Mouse (Mus musculus): ENCODE results near the gene B4galt4. TPM values are rescaled to one million over a fixed set of nuclear protein-coding genes. Genes with fewer than 3 reads are reported as not detected.

The B4galt4 gene
- polyA plus RNA-seq, 1 experiment: 30.4 TPM

DNA sequence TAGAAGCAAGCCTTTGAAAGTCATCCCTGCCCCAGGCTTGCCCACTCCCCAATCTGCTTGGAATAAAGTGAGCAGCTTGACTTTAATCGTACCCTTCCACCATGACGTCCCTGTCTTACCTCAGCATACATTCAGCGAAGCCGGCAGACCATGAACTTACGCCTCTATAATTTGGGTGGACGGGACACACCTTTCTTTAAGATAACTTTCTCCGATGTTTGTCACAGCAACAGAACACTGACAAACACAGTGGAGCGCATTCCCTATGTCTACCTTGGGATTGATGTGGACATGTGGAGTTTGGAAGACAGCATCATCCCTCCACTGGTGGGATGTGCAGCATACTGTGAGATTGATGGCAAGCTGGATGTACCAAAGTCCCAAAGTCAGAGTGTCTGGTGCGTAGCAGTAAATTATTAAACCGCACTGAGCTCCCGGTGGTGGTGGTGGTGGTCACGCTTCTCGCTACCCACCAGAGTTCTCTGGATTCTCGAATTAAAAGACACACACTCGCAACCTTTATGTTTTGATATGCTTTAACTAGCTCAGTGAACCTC, 13.4 kb upstream of the B4galt4 start:
- DNase-seq (ENCODE audit: low read depth): no peak

DNA sequence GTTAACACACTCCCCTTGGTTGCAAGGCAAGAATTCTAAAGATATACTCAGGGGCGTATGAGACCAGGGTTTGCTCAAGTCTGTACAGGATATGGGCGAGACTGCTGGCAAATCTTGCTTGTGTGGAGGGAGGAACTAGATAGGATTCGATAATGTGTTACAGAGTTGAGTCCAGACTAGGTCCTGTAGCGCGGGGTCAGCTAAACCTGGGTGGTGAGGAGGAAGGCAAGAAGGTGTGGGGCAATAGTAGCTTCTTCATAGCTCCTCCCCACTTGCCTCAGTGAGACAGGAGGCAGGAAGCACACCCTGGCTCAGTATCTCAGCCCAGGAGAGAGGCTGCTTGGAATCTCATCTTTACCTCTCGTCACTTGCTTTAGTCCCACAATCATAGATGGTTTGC, 12.9 kb upstream of the B4galt4 start:
- DNase-seq (ENCODE audit: low read depth): no peak

DNA sequence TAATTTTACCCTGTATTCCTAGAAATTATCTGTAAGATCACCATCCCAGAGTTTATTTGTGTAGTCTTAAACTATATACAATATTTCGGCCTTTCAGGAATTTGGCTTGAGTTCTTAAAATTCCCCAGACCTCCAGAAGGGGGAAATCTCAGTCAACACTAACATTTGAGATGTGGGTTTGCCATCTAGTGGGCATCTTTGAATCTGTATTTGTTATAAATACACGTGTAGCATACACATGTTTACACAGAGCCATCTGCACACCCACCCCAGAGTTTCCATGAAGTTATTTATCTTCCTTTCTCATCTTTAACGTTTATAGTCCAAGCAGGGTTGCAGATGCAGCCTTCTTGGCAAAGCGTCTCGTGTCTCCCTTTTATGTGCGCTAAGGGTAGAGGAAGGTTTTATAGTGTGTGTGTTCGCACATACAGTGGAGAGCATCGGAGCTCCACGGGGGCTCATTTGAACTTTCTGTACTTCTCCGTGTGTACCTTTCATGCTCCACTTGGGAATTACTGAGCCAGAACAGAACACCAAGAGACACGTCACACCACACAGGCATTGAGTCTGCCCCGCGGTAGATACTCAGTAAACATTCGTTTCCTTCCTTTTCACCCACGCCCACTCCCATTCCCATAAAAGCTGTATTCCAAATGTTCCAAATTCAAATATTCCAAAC, 12.3 kb upstream of the B4galt4 start:
- DNase-seq (ENCODE audit: low read depth): no peak

- DNase-seq (ENCODE audit: low read depth): no peak
These were observed 11.1 kb upstream of the B4galt4 start for GRCm38 (mm10) chr16:38730921-38731320.

GRCm38 (mm10) chr16:38741204-38741903, 710 bp upstream of the B4galt4 start:
- DNase-seq (ENCODE audit: low read depth): no peak

GRCm38 (mm10) chr16:38742659-38743131, 631 bp downstream of the B4galt4 start:
- no peak for DNase-seq (ENCODE audit: low read depth)

GRCm38 (mm10) chr16:38743941-38744673, 2.0 kb downstream of the B4galt4 start:
- DNase-seq (ENCODE audit: low read depth): no peak

DNA sequence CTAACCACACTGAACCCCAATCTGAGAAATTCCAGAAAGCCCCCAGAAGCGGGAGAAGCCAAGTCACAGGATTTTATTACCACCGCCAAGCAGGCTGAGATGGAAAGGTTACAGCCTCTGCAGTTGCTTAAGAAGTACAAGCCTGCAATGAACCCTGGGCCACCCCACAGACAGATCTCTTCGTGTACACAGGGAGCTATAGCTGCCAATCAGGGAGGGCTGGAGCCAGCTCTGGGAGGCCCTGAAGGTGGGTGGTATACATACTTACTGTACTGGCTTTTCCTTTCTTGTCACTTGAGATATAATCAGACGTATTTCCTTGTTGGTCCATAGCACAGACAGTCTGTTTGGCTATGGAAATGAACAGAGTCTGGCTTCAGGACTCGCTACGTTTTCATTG, 8.7 kb downstream of the B4galt4 start:
- DNase-seq (ENCODE audit: low read depth): no peak

GRCm38 (mm10) chr16:38753631-38754030, 11.6 kb downstream of the B4galt4 start:
- no peak for DNase-seq (ENCODE audit: low read depth)

- no peak for DNase-seq (ENCODE audit: low read depth)
These were observed 13.6 kb downstream of the B4galt4 start for GRCm38 (mm10) chr16:38755452-38756176.

GRCm38 (mm10) chr16:38756177-38756503, 14.1 kb downstream of the B4galt4 start:
- DNase-seq (ENCODE audit: low read depth): peak; percentile 60

- DNase-seq (ENCODE audit: low read depth): no peak
These were observed 14.5 kb downstream of the B4galt4 start for GRCm38 (mm10) chr16:38756572-38756971.

DNA sequence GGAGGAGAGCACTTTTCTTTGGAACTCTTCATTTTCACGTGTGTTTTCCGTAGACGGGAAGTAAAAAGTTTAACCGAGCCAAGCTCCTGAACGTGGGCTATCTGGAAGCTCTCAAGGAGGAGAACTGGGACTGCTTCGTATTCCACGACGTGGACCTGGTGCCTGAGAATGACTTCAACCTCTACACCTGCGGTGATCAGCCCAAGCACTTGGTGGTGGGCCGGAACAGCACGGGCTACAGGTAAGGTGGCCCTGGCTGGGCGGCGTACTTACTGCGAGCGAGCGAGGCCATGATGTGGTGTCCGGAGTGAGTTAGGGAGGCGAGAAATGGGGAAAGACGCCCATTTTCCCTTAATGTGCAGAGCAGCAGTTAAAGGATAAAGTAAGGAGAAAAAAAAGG, 15.6 kb downstream of the B4galt4 start:
- no peak for DNase-seq (ENCODE audit: low read depth)

GRCm38 (mm10) chr16:38758104-38758861, 16.2 kb downstream of the B4galt4 start:
- DNase-seq (ENCODE audit: low read depth): no peak

- no peak for DNase-seq (ENCODE audit: low read depth)
These were observed 18.2 kb downstream of the B4galt4 start for GRCm38 (mm10) chr16:38760239-38760638.

- no peak for DNase-seq (ENCODE audit: low read depth)
These were observed 18.8 kb downstream of the B4galt4 start for GRCm38 (mm10) chr16:38760834-38761375.

DNA sequence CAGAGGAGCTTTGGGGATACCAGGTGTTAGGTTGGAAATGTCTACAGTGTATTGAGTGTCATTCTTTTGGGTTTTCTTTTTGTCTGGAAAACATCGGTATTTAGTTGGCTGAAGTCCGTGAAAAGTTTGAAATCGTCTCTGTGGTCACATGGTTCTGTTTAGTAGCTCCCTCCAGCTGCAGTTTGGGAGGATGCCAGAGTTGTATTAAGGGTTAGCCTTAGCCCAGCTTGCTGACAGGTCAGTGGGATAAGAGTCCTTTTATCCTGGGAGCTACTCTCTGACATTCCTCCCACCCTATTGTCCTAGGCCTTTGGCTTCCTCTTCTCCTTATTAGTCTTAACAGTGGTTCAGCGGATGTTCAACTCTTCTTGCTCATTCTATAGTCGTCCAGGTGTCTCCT, 19.9 kb downstream of the B4galt4 start:
- no peak for DNase-seq (ENCODE audit: low read depth)

GRCm38 (mm10) chr16:38762401-38762800, 20.3 kb downstream of the B4galt4 start:
- no peak for DNase-seq (ENCODE audit: low read depth)

- no peak for DNase-seq (ENCODE audit: low read depth)
These were observed 21.4 kb downstream of the B4galt4 start for GRCm38 (mm10) chr16:38763508-38763907.

- DNase-seq (ENCODE audit: low read depth): no peak
These were observed 24.6 kb downstream of the B4galt4 start for GRCm38 (mm10) chr16:38766671-38767070.

DNA sequence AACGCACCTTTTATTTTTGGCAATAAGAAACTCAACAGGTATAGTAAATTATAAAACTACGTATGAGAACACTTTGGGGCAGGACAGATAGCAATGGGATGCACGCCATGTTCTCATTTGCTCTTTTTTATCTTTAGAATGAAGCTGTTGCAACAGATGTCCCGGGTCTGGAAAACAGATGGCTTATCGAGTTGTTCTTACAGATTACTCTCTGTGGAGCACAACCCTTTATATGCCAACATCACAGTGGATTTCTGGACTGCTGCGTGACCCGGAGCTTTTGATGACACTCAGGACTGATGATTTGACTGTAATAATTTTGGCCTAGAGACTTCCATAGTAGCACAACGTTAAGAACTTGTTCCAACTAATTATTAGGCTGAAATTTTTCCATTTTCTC, 25.7 kb downstream of the B4galt4 start:
- no peak for DNase-seq (ENCODE audit: low read depth)

All from gonadal fat pad, adult 2 months (tissue).